11 mouse cellular contexts compared by ENCODE assay signal in the genomic region with DNA sequence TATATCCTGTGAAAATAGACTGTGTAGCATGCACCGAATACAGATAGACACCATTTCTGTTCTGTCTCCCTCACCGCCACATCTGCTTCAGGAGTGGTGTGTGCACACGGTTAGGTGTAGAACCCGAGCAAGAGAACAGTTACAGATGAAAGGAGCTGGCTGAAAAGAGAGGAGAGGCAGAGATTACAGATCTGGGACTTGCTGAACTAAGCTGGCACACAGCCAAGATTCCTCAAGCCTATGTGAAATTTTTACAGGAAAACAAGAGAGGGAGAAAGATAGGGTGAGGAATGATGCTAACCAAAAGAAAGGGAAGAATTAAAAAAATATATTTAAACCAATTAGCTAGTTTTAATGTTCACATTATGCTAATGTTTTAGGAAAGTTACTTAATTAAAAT. TPM values are rescaled to one million over a fixed set of nuclear protein-coding genes. Genes with fewer than 3 reads are reported as not detected.
DNase-seq lines count a peak whose midpoint lies in the region; ATAC-seq lines count a peak whose summit lies in the region.
"Had no signal": no experiment of that assay in that cellular context is flagged by ENCODE, and none has a peak within 500 bp of the region (broad histone marks: within the 10 kb centered on the region; RNA-seq: fewer than 3 reads in every experiment).

No protein-coding gene starts in this region.

- H3K27ac ChIP-seq in heart, embryonic 12.5 days (ENCODE audit: poor library complexity, severe bottlenecking) = no peak overlapping the region
- no peak overlapping the region for H3K27ac ChIP-seq in kidney, embryonic 15.5 days
- H3K27ac ChIP-seq: forebrain, embryonic 10.5 days; limb, embryonic 13.5 days had no signal

- H3K4me2 ChIP-seq in heart, embryonic 12.5 days = no peak overlapping the region
- no peak overlapping the region for H3K4me2 ChIP-seq in kidney, embryonic 15.5 days
- H3K4me2 ChIP-seq: limb, embryonic 13.5 days had no signal

- H3K9me3 ChIP-seq in heart, embryonic 12.5 days (replicated peaks) = no peaks in the 10 kb centered on the region
- no peaks in the 10 kb centered on the region for H3K9me3 ChIP-seq in kidney, embryonic 15.5 days (replicated peaks)
- H3K9me3 ChIP-seq: forebrain, embryonic 10.5 days; limb, embryonic 13.5 days had no signal

- no peak for ATAC-seq in heart, embryonic 12.5 days (ENCODE audit: insufficient number of reproducible peaks, low FRiP score)
- no peak for ATAC-seq in kidney, embryonic 15.5 days (replicated peaks; ENCODE audit: low FRiP score)

- no peaks in the 10 kb centered on the region for H3K36me3 ChIP-seq in heart, embryonic 12.5 days
- H3K36me3 ChIP-seq in kidney, embryonic 15.5 days = no peaks in the 10 kb centered on the region
- H3K36me3 ChIP-seq: forebrain, embryonic 10.5 days; limb, embryonic 13.5 days had no signal

- no peaks in the 10 kb centered on the region for H3K27me3 ChIP-seq in heart, embryonic 12.5 days (replicated peaks)
- no peaks in the 10 kb centered on the region for H3K27me3 ChIP-seq in kidney, embryonic 15.5 days
- H3K27me3 ChIP-seq: limb, embryonic 13.5 days had no signal

- no peak overlapping the region for H3K4me3 ChIP-seq in heart, embryonic 12.5 days
- no peak overlapping the region for H3K4me3 ChIP-seq in kidney, embryonic 15.5 days (replicated peaks)
- H3K4me3 ChIP-seq: forebrain, embryonic 10.5 days; limb, embryonic 13.5 days had no signal

- peaks cover 18% of the 10 kb centered on the region for H3K4me1 ChIP-seq in heart, embryonic 12.5 days (replicated peaks)
- peaks cover 16% of the 10 kb centered on the region for H3K4me1 ChIP-seq in kidney, embryonic 15.5 days

- H3K9ac ChIP-seq in heart, embryonic 12.5 days = no peak overlapping the region
- no peak overlapping the region for H3K9ac ChIP-seq in kidney, embryonic 15.5 days
- H3K9ac ChIP-seq: limb, embryonic 13.5 days had no signal

- WGBS in heart, embryonic 12.5 days = 35% methylated on average over 4 of the region's 4 CpGs
- 50% methylated on average over 4 of the region's 4 CpGs for WGBS in kidney, embryonic 15.5 days

- DNase-seq in heart, adult 11 months = peak; percentile 49
- peak; percentile 43 to 63 for DNase-seq in kidney, postnatal 4 days
- peak; percentile 6 for DNase-seq in right cerebral cortex, postnatal 4 days
- no peak for DNase-seq in right cerebral cortex, postnatal 36 days (ENCODE audit: low spot score in 2 of 2)
- peak; percentile 56 for DNase-seq in mesoderm, embryonic 11.5 days (ENCODE audit: low read depth, low spot score)
- no peak for DNase-seq in layer of hippocampus, adult 11-12 months (ENCODE audit: low spot score)
- DNase-seq: right cerebral cortex, adult 18-20 months had no signal

RNA-seq across cellular contexts. Expression of a gene that starts 1.9 kb away (rescaled TPM):
- polyA plus RNA-seq in heart, embryonic 12.5 days (2016; fragmentation: Nextera tagmentation; extraction: Ambion mirVana) = 27.2 and 27.7 TPM in 2 replicates
- 30.9 and 31.4 TPM in 2 replicates for polyA plus RNA-seq in kidney, embryonic 15.5 days (2015; fragmentation: Nextera tagmentation; extraction: Ambion mirVana)

RNA-seq across cellular contexts. Expression of a gene that starts 2.6 kb away (rescaled TPM):
- polyA plus RNA-seq in heart, embryonic 12.5 days (2016; fragmentation: Nextera tagmentation; extraction: Ambion mirVana) = 2.8 and 3.7 TPM in 2 replicates
- polyA plus RNA-seq in kidney, embryonic 15.5 days (2015; fragmentation: Nextera tagmentation; extraction: Ambion mirVana) = 3.2 and 4.5 TPM in 2 replicates

Comparison
In these comparisons a context has a peak if more than half of its experiments do, and no peak if none do; other contexts are left out.
1. DNase-seq: peak in heart, adult 11 months (single experiment), kidney, postnatal 4 days (2 of 2), right cerebral cortex, postnatal 4 days (single experiment) and mesoderm, embryonic 11.5 days (single experiment); none in right cerebral cortex, postnatal 36 days (0 of 2) and layer of hippocampus, adult 11-12 months (single experiment).